Mouse (Mus musculus) right cerebral cortex, adult 2 months (tissue): ENCODE measurements at regions not wholly inside any gene's neighbourhood (a gene's known extent, or its start where the extent isn't known, plus 50 kb on each side); places are given as distances from the start of the nearest gene placed in this dataset.
"Not testable (repeated sequence)": the region's sequence is repeated elsewhere in the genome, so short reads cannot be mapped to it uniquely, and the experiment has no call there.

Source experiments
- DNase-seq, 2 experiments: peaks; one replicate each; pipeline ENCODE4 v3.0.0; 2021 to 2022; ENCODE audit warnings: low spot score in 2 of 2

DNA sequence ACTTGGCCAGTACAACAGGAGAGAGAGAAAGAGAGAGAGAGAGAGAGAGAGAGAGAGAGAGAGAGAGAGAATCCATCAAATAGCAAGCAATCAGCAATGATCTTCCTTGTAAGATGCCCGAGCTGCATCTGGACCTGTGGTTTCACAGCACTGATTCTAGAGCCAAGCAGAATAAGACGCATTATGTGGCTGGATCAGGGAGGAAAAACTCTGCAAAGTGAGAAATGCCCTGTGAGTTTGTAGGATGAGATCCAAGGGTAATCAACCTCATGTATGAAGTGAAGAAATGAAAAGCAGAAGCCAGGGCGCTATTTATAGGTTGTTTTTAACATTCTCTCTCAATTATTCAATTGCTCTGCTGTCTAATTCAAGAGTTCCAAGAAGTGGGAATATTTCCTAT is 339.3 kb upstream of the Maf start:
- no peak for DNase-seq

DNA sequence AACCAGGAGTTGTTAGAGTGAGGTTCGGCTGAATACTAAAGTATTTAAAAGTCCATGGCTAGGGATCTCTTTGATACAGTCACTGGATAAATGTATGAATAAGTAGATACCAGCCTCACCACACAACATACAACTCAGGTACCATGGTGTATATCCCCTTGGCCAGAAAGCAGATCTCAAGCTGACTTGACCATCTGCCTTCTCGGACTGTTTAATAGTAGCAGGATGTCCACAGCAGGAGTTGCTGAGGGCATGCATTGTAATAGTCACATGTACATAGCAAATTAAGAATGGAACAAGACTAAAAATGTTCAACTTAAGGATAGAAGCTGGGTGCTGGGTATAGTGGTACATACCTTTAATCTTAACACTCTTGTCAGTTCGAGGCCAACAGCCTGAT is 337.9 kb upstream of the Maf start:
- DNase-seq, result no peak

DNA sequence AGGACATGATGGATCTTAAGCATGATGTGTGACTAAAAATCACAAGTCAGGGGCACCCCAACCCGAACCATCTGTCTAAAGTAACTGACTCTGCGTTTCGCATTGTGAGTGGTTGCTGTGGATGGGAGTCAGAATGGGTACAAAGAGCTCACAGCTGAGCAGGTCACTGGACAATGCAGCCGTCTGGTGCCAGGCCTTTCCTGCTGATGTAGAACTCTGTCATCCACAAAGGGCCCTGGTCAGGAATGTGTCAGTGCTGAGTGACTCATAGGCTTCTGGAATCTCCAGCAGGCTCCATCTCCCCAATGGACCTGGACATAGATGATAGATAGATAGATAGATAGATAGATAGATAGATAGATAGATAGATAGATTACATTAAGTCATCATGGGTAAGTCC is 335.8 kb upstream of the Maf start:
- DNase-seq, result no peak

DNA sequence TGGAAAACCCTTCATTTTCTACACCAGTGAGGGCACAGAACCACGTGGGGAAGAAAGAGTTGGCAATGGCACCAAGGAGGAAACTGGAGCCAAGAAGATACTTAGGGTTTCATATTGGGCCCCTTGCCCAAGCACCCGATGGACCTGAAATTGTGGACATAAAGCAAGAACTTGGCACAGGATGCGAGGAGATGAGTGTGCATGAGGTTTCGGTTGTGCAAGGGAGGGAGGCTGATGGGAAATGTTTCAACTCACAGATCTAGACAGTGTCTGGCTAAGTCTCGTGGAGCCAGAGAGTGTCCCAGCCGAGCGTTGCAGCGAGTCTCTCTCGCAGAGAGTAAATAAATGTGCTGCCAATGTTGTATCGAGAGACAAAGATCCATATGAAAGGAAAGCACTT is 323.4 kb upstream of the Maf start:
- DNase-seq, result no peak

DNA sequence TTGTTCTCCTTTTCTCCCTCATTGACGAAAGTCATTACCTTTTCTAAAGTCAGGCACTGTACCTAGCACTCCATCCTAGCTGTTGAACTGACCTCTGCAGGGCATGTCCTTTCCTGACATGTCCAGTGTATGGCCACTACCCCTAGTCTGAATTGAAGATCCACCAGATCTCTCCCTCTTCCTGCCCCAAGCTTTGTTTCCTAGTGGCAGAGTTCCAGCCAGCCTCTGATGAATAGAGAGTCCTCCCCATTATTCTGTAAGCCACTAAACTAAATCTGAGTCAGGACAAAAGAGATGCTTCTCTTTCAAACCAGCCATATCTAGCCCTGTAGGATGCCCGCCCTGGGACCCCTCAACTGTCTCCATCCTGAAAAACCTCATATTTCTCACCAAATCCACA is 317.7 kb upstream of the Maf start:
- no peak for DNase-seq

DNA sequence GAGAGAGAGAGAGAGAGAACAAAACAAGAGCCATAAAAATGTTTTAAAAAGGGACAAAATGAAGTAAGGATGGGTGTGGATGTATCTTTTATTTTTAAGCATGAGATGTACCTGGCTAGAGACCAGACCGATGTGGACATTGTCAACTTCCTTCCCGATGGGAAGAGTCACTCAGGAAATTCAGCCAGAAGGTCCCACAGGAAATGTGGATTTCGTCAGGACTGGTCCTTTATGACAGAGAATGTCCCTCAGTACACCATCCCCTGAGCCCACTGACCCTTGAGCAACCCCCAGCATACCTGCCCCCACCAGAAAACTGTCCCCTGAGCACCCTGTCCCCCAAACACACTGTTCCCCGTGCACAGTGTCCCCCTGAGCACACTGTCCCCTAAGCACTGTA is 317.2 kb upstream of the Maf start:
- no peak for DNase-seq

DNA sequence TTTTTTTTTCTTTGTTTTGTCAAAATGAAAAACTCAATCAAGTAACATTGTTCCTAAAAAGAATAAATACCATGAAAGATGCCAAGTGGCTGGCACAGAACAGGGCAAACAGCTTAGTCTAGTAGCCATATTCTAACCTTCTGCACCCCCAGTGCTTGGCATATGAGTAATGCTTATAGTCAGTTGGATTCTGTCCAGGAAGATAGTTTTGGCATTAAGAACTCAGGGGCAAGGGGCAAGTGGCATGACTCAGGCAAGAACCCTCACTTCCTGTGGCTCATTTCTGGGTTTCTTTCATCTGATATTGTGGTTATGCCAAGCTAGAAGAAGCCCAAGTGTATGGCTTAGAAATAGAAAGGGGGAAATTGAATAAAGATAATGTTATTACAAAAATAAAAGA is 314.1 kb upstream of the Maf start:
- no peak for DNase-seq

DNA sequence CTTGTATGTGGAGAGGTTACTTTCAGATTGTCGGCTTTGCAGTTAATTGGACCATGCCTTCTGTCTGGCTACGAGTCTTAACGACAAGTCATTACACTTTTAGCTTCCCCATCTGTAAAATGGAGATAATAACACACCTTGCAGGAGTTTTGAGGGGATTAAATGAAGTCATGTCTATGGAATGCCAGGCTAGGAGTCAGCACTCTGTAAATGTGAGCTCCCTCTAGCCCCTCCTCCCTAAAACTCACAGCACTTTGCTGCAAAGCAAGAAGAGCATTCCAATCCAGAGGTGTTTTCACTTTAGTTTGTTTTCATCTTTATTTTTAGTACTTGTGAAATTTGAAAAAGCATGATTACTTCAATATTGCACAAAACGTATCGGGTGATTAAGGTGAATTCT is 287.7 kb upstream of the Maf start:
- DNase-seq, result no peak

DNA sequence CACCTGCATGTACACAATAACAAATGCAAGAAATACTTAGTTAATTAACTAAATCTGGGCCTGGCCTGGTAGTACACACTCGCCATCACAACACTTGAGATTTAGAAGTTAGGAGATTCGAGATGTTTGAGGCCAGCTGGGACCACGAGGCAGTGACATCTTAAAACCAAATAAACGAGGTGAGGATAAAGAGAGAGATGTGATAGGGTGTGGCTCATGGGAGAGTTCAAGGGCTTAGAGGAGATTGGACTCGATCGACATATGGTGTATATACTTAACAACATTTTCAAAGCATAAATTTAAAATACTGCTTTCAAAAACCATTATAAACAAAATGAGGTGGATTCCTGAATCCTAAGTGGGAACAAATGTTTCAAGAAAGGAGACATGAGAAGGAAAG is 284.4 kb upstream of the Maf start:
- DNase-seq, result no peak

DNA sequence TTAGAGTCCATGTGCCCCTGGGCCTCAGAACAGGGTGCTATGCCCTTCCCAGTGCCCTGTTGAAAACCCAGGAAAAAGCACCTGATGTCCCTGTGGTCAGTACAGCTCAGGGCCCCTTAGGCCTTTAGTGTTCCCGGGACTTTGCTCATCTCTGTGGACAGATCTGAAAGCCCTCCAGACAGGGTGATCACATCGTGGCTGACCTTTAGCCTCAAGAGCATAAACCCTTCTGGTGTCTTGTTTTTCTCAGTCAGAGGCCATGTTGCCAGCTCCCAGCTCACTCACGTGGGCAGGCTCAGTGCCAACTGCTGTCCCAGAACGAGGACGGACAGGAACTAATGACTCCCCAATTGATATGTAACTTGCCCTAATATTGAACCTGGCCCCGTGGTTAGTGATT is 275.8 kb upstream of the Maf start:
- DNase-seq, result no peak

DNA sequence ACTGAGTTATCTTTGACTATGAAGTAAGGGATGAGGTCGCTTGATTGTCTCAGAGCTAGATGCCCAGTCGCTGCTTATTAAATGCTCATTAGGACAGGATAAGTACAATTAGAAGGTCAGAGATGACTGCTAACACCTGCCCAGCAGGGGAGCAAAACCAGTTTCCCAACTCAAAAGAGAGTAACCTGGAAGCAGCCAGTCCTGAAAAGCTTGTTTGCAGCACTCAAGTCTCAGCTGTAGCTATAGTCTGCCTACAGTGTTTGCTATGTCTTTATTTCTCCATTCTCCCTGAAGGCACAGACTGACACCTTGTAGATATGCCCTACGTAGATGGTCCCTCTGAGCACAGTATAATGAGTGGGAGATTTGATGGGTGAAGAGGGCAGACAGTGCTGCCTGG is 274.7 kb upstream of the Maf start:
- no peak for DNase-seq

DNA sequence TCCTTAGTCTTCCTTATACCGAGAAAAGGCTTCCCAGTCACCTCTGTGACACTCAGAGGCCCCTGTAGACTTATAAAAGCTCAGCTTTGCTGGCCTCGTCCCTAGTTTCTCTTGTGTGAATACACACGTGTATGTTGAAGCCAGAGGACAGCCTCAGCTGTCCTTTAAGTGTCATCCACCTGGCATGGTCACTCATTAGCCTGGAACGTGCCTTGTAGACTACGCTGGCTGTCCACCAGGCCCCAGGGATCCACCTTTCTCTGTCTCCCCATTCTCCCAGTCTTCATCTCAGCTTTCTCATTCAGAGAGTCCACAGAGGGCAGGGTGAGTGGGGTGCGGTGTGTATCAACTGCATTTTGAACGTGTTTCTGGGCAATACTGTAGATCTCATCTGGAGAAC is 273.8 kb upstream of the Maf start:
- no peak for DNase-seq

DNA sequence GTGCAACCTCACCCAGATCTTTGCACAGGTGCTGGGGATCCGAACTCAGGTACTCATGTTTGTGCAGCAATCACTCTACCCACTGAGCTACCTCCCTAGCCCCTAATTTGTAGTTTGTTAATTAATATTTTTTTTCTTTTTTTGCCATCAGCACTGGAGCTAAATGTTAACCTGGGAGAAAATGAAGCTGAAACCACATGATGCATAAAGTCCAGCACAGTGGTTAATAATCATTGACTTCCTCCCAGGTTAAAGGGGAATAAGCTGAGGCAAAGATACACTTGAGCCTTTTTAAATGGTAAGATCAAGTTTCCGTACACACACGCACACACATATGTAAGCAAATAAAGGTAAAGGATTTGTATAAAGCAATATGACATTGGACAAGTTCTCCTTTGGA is 273.0 kb upstream of the Maf start:
- DNase-seq, result no peak

DNA sequence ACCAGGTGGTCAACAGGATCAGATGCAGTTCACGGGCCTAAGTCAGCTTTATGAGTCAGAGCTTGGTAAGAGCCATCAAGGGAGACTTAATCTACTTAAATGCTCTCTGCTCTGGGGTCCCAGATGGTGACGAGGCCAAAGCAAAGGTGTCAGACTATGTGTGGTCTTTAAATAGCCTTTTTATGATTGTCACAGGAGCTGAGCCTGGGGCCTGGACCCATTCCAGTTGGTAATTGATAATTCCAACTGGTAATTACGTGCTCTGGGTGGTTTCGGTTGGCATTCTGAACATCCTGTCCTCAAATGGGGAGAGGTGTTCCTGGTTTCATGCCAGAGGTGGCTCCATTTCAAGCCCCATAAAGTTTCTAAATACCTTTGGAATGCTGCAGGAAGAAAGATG is 269.6 kb upstream of the Maf start:
- no peak for DNase-seq

DNA sequence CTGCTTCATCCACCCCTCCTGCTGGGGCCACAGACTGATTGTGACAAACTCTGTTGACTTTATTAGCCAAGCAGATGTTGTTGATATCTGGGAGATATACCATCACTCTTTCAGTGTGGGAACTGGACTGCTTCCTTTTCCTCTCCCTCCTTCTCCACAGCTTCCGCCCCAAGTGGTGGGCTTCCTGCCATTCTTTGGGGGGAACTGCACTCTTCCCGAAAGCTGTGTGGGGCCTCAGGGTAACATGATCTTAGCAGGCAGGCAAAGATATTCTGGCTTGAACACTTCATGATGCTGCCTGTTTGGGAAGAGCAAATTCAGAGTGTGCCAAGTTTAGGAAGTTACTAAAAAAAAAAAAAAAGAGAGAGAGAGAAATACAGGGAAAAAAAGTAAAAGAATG is 267.1 kb upstream of the Maf start:
- DNase-seq, result no peak

DNA sequence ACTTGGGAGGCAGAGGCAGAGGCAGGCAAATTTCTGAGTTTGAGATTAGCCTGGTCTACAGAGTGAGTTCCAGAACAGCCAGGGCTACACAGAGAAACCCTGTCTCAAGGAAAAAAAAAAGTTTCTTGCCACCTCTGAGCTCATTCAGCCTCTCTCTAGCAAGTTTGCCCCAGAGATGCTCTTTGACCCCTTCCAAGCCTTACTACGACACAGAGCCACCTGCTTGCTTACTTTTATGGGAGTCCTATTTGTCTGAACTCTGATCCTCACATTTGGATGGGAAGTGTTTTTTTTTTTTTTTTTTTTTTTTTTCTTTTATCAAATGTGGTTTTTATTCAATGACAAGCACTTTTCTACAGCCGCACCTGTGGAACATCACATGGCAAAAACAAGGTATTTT is 263.8 kb upstream of the Maf start:
- not testable (repeated sequence) for DNase-seq

DNA sequence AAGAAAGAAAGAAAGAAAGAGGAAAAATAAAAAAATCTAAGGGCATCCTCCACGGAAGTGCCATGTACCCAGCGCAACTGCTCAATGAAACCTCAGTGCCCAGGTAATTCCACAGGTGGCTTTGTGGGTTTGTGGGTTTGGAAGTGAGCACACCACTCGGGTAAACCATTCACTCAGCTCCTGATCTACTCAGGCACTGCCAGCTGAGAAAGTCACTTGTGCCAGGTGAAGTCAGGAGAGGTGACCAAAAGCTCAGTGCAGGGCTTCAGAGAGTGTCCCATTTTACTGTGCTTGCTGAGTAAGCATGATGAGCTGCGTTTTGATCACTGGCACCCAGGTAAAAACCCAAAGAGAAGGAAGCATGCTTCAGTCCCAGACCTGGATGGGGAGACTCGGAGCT is 260.5 kb upstream of the Maf start:
- no peak for DNase-seq

DNA sequence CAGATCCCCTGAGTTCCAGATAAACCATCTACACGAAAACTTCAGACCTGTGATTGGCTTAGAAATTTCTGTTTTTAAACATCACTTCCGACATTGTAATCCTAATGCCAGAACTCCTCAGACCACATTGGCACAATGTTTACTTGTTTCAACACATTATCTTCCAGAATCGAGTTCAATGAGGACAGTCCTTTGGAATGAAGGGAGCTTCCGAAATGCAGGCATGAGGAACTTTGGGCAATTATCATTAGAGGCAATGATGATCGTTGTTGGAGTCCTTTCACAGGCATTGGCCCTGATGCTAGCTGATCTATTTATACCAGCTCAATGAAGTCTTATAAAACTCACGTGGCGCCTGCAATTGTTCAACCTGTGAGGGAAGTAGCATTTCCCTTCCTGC is 258.4 kb upstream of the Maf start:
- no peak for DNase-seq

DNA sequence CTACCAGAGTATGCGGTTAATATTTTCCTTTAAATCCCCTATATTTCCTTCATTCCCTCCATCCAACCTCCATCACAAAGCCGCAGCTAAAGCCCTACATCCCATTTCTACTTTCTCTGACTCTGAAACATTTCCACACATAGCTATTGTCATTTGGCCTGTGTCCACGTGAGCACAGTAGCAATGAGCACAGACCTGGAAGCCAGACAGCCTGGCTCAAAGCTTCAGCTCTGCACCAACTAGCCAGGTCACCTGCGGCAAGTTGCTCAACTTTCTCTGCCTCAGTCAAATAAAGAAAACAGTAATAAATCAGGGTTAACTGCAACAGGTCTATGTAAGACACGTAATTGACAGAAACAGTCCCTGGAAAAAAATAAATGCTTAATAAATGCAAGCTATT is 247.8 kb upstream of the Maf start:
- no peak for DNase-seq

DNA sequence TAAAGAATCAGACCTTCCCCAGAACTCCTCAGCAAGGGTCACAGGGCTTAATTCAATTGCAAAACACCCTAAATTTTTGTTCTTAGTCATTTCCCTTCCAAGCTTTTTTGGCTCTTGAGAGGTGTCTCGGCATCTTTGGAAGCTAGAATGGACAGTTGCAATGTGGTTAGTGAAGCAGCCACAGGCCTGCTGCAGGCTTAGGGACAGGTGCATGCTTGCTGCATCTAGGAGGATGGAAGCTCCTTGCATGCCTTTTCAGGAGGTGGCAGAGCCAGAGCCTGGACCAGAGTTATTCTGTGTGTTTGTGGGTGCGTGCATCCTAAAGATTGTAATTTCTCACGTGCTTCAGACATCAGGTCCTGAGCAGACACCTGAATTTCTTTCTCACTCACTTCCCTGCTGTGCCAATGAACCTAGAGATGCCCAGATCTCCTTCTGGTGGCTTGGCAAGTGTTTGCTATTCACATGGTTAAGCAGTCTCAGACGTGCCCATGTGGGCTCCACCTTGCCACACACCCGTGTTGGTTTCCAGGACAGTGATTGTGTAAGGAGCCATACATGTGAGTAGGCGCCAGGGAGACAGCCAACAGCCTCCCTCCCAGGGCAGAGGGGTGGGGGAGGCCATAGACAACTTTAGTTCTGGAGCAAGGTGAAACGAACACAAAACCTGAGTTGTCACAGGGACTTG is 246.3 kb upstream of the Maf start:
- DNase-seq, result no peak

DNA sequence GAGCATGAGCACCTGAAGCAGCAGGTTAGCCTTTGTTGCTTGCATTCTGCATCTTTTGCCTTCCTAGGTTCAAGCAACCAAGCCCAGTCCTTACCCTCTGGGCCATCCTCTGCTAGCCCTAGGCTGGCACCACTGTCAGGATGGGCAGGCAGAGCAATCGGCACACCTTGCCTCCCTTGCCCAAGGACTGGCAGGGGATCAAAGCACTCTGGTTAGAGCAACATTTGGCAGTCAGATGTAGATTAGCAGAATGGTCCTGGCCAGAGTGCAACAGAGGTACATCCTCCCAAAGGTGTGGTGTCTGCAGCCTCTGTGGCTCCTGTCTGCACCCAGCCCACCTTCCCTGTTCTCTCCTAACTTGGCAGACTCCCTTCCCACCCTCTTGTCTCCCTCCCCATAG is 244.9 kb upstream of the Maf start:
- no peak for DNase-seq

DNA sequence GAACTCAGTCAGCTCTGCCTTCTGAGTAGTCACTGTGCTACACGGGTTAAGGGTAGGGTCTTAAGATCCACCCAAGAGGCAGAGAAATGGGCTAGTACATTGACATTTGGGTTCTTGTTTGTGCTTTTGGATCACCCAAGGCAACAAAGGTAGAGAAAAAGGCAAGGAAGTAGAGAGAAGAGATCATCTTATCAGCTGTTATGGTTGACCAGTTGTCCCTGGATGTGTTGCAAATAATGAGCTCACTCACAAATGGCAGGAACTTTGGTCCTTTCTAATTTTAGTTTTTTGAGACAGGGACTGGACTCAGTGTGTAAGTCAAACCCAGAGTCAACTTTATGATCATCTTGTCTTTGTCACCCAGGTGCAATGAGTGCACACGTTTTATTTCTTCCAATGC is 241.3 kb upstream of the Maf start:
- DNase-seq, result no peak

DNA sequence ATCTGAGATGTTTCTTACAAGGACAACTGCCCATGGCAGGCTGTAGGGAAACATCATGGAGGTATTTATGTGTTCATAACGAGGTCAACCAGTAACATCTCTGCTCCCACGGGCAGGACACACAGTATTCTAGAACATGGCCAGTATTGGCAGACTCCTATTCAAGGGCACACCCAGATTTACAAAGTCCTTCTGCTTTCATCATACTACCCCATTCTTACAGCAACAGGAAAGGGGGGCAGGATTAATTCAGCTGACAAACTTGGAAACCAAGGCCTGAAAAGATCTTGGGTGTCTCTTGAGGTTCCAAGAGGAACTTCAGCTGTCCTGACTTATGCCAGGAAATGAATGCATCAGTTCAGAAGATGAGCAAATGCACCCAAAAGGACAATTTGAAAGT is 240.4 kb upstream of the Maf start:
- DNase-seq, result no peak

DNA sequence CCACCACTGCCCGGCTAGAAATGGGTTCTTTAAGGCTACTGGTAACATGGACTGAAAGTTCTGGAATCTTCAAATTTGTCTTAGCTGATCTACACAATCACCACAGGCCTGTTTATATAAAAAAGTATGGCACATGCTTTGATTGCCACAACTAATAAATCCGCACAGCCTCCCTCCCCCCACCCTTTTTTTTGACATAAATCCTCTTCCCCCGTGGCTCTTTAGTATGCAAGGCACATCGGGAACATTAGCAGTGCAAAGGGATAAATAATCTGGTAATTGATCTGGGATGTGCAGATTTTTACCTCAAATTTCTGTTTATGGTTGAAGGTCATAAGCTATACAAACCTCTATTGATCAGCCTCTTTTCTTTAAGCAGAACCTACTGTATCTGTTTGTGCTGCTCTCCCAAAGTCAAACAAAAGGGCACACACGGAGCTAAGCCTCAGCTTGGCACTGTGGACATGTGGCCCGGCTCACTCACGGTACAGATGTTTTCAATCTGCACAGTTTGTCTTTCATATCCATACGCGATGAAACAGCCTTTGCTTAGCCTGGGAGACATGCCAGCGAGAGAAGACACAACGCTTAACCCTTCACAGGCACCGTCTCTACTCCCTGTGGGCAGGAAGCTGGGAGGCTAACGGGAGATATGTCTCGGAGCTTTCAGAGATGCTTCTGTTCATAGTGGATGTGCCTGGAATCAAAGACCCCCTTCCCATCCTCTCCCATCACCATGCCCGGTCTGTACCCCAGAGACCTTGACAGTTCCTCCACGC is 235.3 kb upstream of the Maf start:
- DNase-seq, result peak; percentile 3 to 5
